Mouse (Mus musculus): Measurements from ENCODE around the gene Apc2. TPM values are rescaled to one million over a fixed set of nuclear protein-coding genes. Genes with fewer than 3 reads are reported as not detected.

The Apc2 gene
- polyA plus RNA-seq, 1 experiment, result 1.8 TPM

GRCm38 (mm10) chr10:80285222-80286070 lies 10.3 kb upstream of the Apc2 start:
- no peaks in the 10 kb centered on the region; the same call in none of the 2 replicates for H3K36me3 ChIP-seq (ENCODE audit: control insufficient read depth, insufficient read depth, low read length)
- H3K4me1 ChIP-seq (ENCODE audit: control insufficient read depth, insufficient read depth, low read length), result no peaks in the 10 kb centered on the region
- H3K4me3 ChIP-seq (ENCODE audit: control insufficient read depth, low read depth, low read length), result no peak overlapping the region
- no peak for TF ChIP-seq CTCF (IDR thresholded peaks at IDR 0.05; ENCODE audit: control insufficient read depth, insufficient read depth, insufficient replicate concordance, low read depth, low read length)
- no peak for TF ChIP-seq POLR2A (IDR thresholded peaks at IDR 0.05; ENCODE audit: control insufficient read depth, low read depth, low read length)
- no peak overlapping the region for H3K27ac ChIP-seq (ENCODE audit: control insufficient read depth, insufficient read depth, low read depth, low read length)
- no peaks in the 10 kb centered on the region for H3K27me3 ChIP-seq (ENCODE audit: control insufficient read depth, insufficient read depth, low read length)

- Histone ChIP-seq H3K4me1 (ENCODE audit: control insufficient read depth, insufficient read depth, low read length) (peaks cover 1% of the 10 kb centered on the region), H3K36me3 (ENCODE audit: control insufficient read depth, insufficient read depth, low read length) (no peaks in the 10 kb centered on the region; the same call in none of the 2 replicates), H3K27ac (ENCODE audit: control insufficient read depth, insufficient read depth, low read depth, low read length) (no peak overlapping the region), H3K27me3 (ENCODE audit: control insufficient read depth, insufficient read depth, low read length) (no peaks in the 10 kb centered on the region), H3K4me3 (ENCODE audit: control insufficient read depth, low read depth, low read length) (no peak overlapping the region)
- TF ChIP-seq POLR2A (IDR thresholded peaks at IDR 0.05; ENCODE audit: control insufficient read depth, low read depth, low read length) (no peak), CTCF (IDR thresholded peaks at IDR 0.05; ENCODE audit: control insufficient read depth, insufficient read depth, insufficient replicate concordance, low read depth, low read length) (no peak)
Measured at GRCm38 (mm10) chr10:80288097-80288496, 7.7 kb upstream of the Apc2 start.

- no peaks in the 10 kb centered on the region for H3K27me3 ChIP-seq (ENCODE audit: control insufficient read depth, insufficient read depth, low read length)
- no peak overlapping the region for H3K4me3 ChIP-seq (ENCODE audit: control insufficient read depth, low read depth, low read length)
- TF ChIP-seq POLR2A (IDR thresholded peaks at IDR 0.05; ENCODE audit: control insufficient read depth, low read depth, low read length), result no peak
- TF ChIP-seq CTCF (IDR thresholded peaks at IDR 0.05; ENCODE audit: control insufficient read depth, insufficient read depth, insufficient replicate concordance, low read depth, low read length), result no peak
- H3K4me1 ChIP-seq (ENCODE audit: control insufficient read depth, insufficient read depth, low read length), result peaks cover 7% of the 10 kb centered on the region
- H3K27ac ChIP-seq (ENCODE audit: control insufficient read depth, insufficient read depth, low read depth, low read length), result no peak overlapping the region
- peaks cover 1% of the 10 kb centered on the region for H3K36me3 ChIP-seq (ENCODE audit: control insufficient read depth, insufficient read depth, low read length)
Measured at GRCm38 (mm10) chr10:80288657-80289056, 7.1 kb upstream of the Apc2 start.

GRCm38 (mm10) chr10:80292251-80293146 lies 3.3 kb upstream of the Apc2 start, which contains the start of gene Rps15:
Rps15 (plus strand) TSS chr10:80292453.
- TF ChIP-seq POLR2A (IDR thresholded peaks at IDR 0.05; ENCODE audit: control insufficient read depth, low read depth, low read length) (peak; percentile 98), CTCF (IDR thresholded peaks at IDR 0.05; ENCODE audit: control insufficient read depth, insufficient read depth, insufficient replicate concordance, low read depth, low read length) (peak; percentile 46; the same call in 1 of the 2 replicates)
- H3K27me3 ChIP-seq (ENCODE audit: control insufficient read depth, insufficient read depth, low read length), result no peaks in the 10 kb centered on the region
- peaks cover 1% of the 10 kb centered on the region; the same call in 1 of the 2 replicates for H3K36me3 ChIP-seq (ENCODE audit: control insufficient read depth, insufficient read depth, low read length)
- peak within 1 kb of the TSS; percentile 98 for H3K4me3 ChIP-seq (ENCODE audit: control insufficient read depth, low read depth, low read length)
- peaks cover 14% of the 10 kb centered on the region for H3K4me1 ChIP-seq (ENCODE audit: control insufficient read depth, insufficient read depth, low read length)
- H3K27ac ChIP-seq (ENCODE audit: control insufficient read depth, insufficient read depth, low read depth, low read length), result peak within 1 kb of the TSS; percentile 98

GRCm38 (mm10) chr10:80293325-80293724 lies 2.5 kb upstream of the Apc2 start:
- Histone ChIP-seq H3K36me3 (ENCODE audit: control insufficient read depth, insufficient read depth, low read length) (peaks cover 1% of the 10 kb centered on the region; the same call in 1 of the 2 replicates), H3K27ac (ENCODE audit: control insufficient read depth, insufficient read depth, low read depth, low read length) (peak overlapping the region; percentile 98), H3K4me3 (ENCODE audit: control insufficient read depth, low read depth, low read length) (peak overlapping the region; percentile 98), H3K4me1 (ENCODE audit: control insufficient read depth, insufficient read depth, low read length) (peaks cover 14% of the 10 kb centered on the region), H3K27me3 (ENCODE audit: control insufficient read depth, insufficient read depth, low read length) (no peaks in the 10 kb centered on the region)
- TF ChIP-seq CTCF (IDR thresholded peaks at IDR 0.05; ENCODE audit: control insufficient read depth, insufficient read depth, insufficient replicate concordance, low read depth, low read length), result no peak

GRCm38 (mm10) chr10:80294311-80294710 lies 1.5 kb upstream of the Apc2 start:
- Histone ChIP-seq H3K27me3 (ENCODE audit: control insufficient read depth, insufficient read depth, low read length) (no peaks in the 10 kb centered on the region), H3K4me3 (ENCODE audit: control insufficient read depth, low read depth, low read length) (no peak overlapping the region), H3K27ac (ENCODE audit: control insufficient read depth, insufficient read depth, low read depth, low read length) (no peak overlapping the region), H3K36me3 (ENCODE audit: control insufficient read depth, insufficient read depth, low read length) (peaks cover 1% of the 10 kb centered on the region; the same call in 1 of the 2 replicates), H3K4me1 (ENCODE audit: control insufficient read depth, insufficient read depth, low read length) (peaks cover 19% of the 10 kb centered on the region)
- no peak for TF ChIP-seq CTCF (IDR thresholded peaks at IDR 0.05; ENCODE audit: control insufficient read depth, insufficient read depth, insufficient replicate concordance, low read depth, low read length)
- 0 out of 2 replicates have a peak, but pooled peaks have one; percentile 29 for TF ChIP-seq POLR2A (IDR thresholded peaks at IDR 0.05; ENCODE audit: control insufficient read depth, low read depth, low read length)

Data from testis, adult 2 months (tissue).